ENCODE assay signal across 12 mouse cellular contexts in genomic region chr2:167367777-167368281, GRCm38 (mm10). TPM values are rescaled to one million over a fixed set of nuclear protein-coding genes. Genes with fewer than 3 reads are reported as not detected.
A peak's percentile ranks its signal among the peaks of the same experiment; 100 is the strongest.
DNase-seq lines count a peak whose midpoint lies in the region; ATAC-seq and TF ChIP-seq lines count a peak whose summit lies in the region.
"Had no signal": no experiment of that assay in that cellular context is flagged by ENCODE, and none has a peak within 500 bp of the region (broad histone marks: within the 10 kb centered on the region; RNA-seq: fewer than 3 reads in every experiment).

No protein-coding gene starts in this region.

- no peak for ATAC-seq in heart, embryonic 13.5 days (ENCODE audit: extremely low read depth, insufficient number of reproducible peaks, low FRiP score, low TSS enrichment)
- ATAC-seq in midbrain, postnatal 0 days (ENCODE audit: low FRiP score), result no peak

- TF ChIP-seq POLR2A in liver, adult 2 months (IDR thresholded peaks at IDR 0.05; ENCODE audit: extremely low read depth, insufficient read depth, low read length), result no peak

- no peak overlapping the region for H3K4me3 ChIP-seq in heart, embryonic 13.5 days
- H3K4me3 ChIP-seq in liver, adult 2 months (ENCODE audit: insufficient read depth, low read depth, low read length), result no peak overlapping the region
- H3K4me3 ChIP-seq in midbrain, postnatal 0 days (ENCODE audit: low read depth, low read length), result no peak overlapping the region
- H3K4me3 ChIP-seq: forebrain, embryonic 12.5 days; limb, embryonic 10.5 days; neural tube, embryonic 12.5 days had no signal

- TF ChIP-seq CTCF in liver, adult 2 months (IDR thresholded peaks at IDR 0.05; ENCODE audit: low read depth, low read length), result no peak
- no peak for TF ChIP-seq CTCF in midbrain, postnatal 0 days (IDR thresholded peaks at IDR 0.05)

- H3K9ac ChIP-seq in heart, embryonic 13.5 days, result no peak overlapping the region
- H3K9ac ChIP-seq in liver, adult 2 months (ENCODE audit: low read depth, low read length), result no peak overlapping the region
- no peak overlapping the region for H3K9ac ChIP-seq in midbrain, postnatal 0 days (replicated peaks; ENCODE audit: low read length, poor library complexity, severe bottlenecking)
- H3K9ac ChIP-seq: forebrain, embryonic 12.5 days; neural tube, embryonic 12.5 days had no signal

- no peaks in the 10 kb centered on the region for H3K36me3 ChIP-seq in heart, embryonic 13.5 days
- H3K36me3 ChIP-seq in liver, adult 2 months (ENCODE audit: control insufficient read depth, insufficient read depth, low read length), result no peaks in the 10 kb centered on the region
- H3K36me3 ChIP-seq in midbrain, postnatal 0 days (ENCODE audit: insufficient read depth, low read length), result no peaks in the 10 kb centered on the region
- H3K36me3 ChIP-seq: forebrain, embryonic 12.5 days; G1E; limb, embryonic 10.5 days; neural tube, embryonic 12.5 days had no signal

- H3K9me3 ChIP-seq in heart, embryonic 13.5 days, result no peaks in the 10 kb centered on the region
- H3K9me3 ChIP-seq in midbrain, postnatal 0 days (ENCODE audit: low read length), result no peaks in the 10 kb centered on the region
- H3K9me3 ChIP-seq: limb, embryonic 10.5 days had no signal

- 43% methylated on average over 17 of the region's 20 CpGs for WGBS in heart, embryonic 13.5 days
- WGBS in liver, adult 2 months, result 59% methylated on average over 20 of the region's 20 CpGs
- WGBS in midbrain, postnatal 0 days, result 72% methylated on average over 18 of the region's 20 CpGs

- peaks cover 15% of the 10 kb centered on the region for H3K4me1 ChIP-seq in heart, embryonic 13.5 days
- no peaks in the 10 kb centered on the region for H3K4me1 ChIP-seq in liver, adult 2 months (ENCODE audit: control insufficient read depth, insufficient read depth, low read length)
- no peaks in the 10 kb centered on the region for H3K4me1 ChIP-seq in midbrain, postnatal 0 days (ENCODE audit: insufficient read depth, low read length)
- H3K4me1 ChIP-seq: forebrain, embryonic 12.5 days; neural tube, embryonic 12.5 days had no signal

- H3K79me2 ChIP-seq in liver, adult 2 months (ENCODE audit: control insufficient read depth, insufficient read depth, low read length), result no peaks in the 10 kb centered on the region

- intact Hi-C loops in heart, postnatal 14 days (cut with DNase I), result no loop called here

- DNase-seq in heart, postnatal 14 days, result no peak
- peak; percentile 74 for DNase-seq in ES-CJ7 (ENCODE audit: low read depth, low spot score)
- DNase-seq in liver, adult 2 months (ENCODE audit: extremely low read depth, low read depth, low spot score), result no peak
- peak; percentile 66 to 78 for DNase-seq in spleen, postnatal 36 days (ENCODE audit: low spot score in 2 of 2)
- no peak for DNase-seq in adrenal gland, postnatal 36 days
- no peak for DNase-seq in kidney, adult 11 months
- DNase-seq in midbrain, postnatal 0 days (ENCODE audit: low spot score), result no peak

- H3K4me2 ChIP-seq in heart, embryonic 13.5 days, result peak overlapping the region; percentile 31
- H3K4me2 ChIP-seq in midbrain, postnatal 0 days (ENCODE audit: low read depth, low read length, poor library complexity, severe bottlenecking), result no peak overlapping the region
- H3K4me2 ChIP-seq: forebrain, embryonic 12.5 days; neural tube, embryonic 12.5 days had no signal

- no peaks in the 10 kb centered on the region for H3K27me3 ChIP-seq in heart, embryonic 13.5 days (replicated peaks)
- H3K27me3 ChIP-seq in liver, adult 2 months (ENCODE audit: control insufficient read depth, insufficient read depth, low read length), result no peaks in the 10 kb centered on the region
- no peaks in the 10 kb centered on the region for H3K27me3 ChIP-seq in midbrain, postnatal 0 days (ENCODE audit: insufficient read depth, low read length)
- H3K27me3 ChIP-seq: forebrain, embryonic 12.5 days; neural tube, embryonic 12.5 days had no signal

- no peak overlapping the region for H3K27ac ChIP-seq in heart, embryonic 13.5 days (replicated peaks)
- H3K27ac ChIP-seq in liver, adult 2 months (replicated peaks; ENCODE audit: insufficient read depth, low read depth, low read length), result 0 out of 2 replicates have a peak overlapping the region, but pooled peaks have one; percentile 4
- no peak overlapping the region for H3K27ac ChIP-seq in midbrain, postnatal 0 days (ENCODE audit: low read depth, low read length)
- H3K27ac ChIP-seq: forebrain, embryonic 12.5 days; limb, embryonic 10.5 days; neural tube, embryonic 12.5 days had no signal

RNA-seq across cellular contexts. Expression of gene B4galt5, which starts 18.8 kb away (rescaled TPM):
- 8.8 and 9.7 TPM in 2 replicates for polyA plus RNA-seq in heart, embryonic 13.5 days (2015; fragmentation: Nextera tagmentation; extraction: Ambion mirVana)
- total RNA-seq in heart, postnatal 14 days (2021), result 10 to 100 TPM; 18.5 to 19.8 TPM
- 8.1 and 17.7 TPM in 2 replicates for total RNA-seq in liver, adult 2 months (2014; rRNA removed)
- 14.9 and 15.7 TPM in 2 replicates for polyA plus RNA-seq in liver, adult 2 months (2012; rRNA removed)
- total RNA-seq in adrenal gland, postnatal 36 days (2021), result 100 to 1,000 TPM in 1 of 2 experiments, 10 to 100 TPM in 1; 93.7 to 153 TPM
- total RNA-seq in midbrain, postnatal 0 days (2014; rRNA removed), result 64.1 and 88.3 TPM in 2 replicates
- 29.1 and 35.6 TPM in 2 replicates for polyA plus RNA-seq in midbrain, postnatal 0 days (2015; fragmentation: Nextera tagmentation; extraction: Ambion mirVana)

RNA-seq across cellular contexts. Expression of gene Slc9a8, which starts 53.7 kb away (rescaled TPM):
- 17.4 and 18.7 TPM in 2 replicates for polyA plus RNA-seq in heart, embryonic 13.5 days (2015; fragmentation: Nextera tagmentation; extraction: Ambion mirVana)
- 10 to 100 TPM; 23.0 to 25.2 TPM for total RNA-seq in heart, postnatal 14 days (2021)
- 14.9 and 22.6 TPM in 2 replicates for total RNA-seq in liver, adult 2 months (2014; rRNA removed)
- 25.8 and 34.2 TPM in 2 replicates for polyA plus RNA-seq in liver, adult 2 months (2012; rRNA removed)
- 10 to 100 TPM; 37.4 to 38.3 TPM for total RNA-seq in adrenal gland, postnatal 36 days (2021)
- 30.6 and 36.2 TPM in 2 replicates for total RNA-seq in midbrain, postnatal 0 days (2014; rRNA removed)
- 17.9 TPM in 2 replicates for polyA plus RNA-seq in midbrain, postnatal 0 days (2015; fragmentation: Nextera tagmentation; extraction: Ambion mirVana)

Comparison
In these comparisons a context has a peak if more than half of its experiments do, and no peak if none do; other contexts are left out.
1. DNase-seq: peak in ES-CJ7 (single experiment) and spleen, postnatal 36 days (2 of 2); none in heart, postnatal 14 days (0 of 2), liver, adult 2 months (single experiment), adrenal gland, postnatal 36 days (0 of 2), kidney, adult 11 months (single experiment) and midbrain, postnatal 0 days (single experiment).